Comparison of ENCODE assay signal across 8 mouse cellular contexts in genomic region chr2:118112846-118113479, GRCm38 (mm10). TPM values are rescaled to one million over a fixed set of nuclear protein-coding genes. Genes with fewer than 3 reads are reported as not detected.
A peak's percentile ranks its signal among the peaks of the same experiment; 100 is the strongest.
DNase-seq lines count a peak whose midpoint lies in the region; ATAC-seq and TF ChIP-seq lines count a peak whose summit lies in the region.

No protein-coding gene starts in this region.

- peaks cover 5% of the 10 kb centered on the region for H3K36me3 ChIP-seq in forebrain, embryonic 12.5 days (replicated peaks)
- H3K36me3 ChIP-seq in kidney, embryonic 14.5 days (ENCODE audit: control insufficient read depth, insufficient read depth, low read length) = peaks cover 15% of the 10 kb centered on the region; the same call in 1 of the 2 replicates
- H3K36me3 ChIP-seq in midbrain, embryonic 10.5 days = peaks cover 35% of the 10 kb centered on the region

- peak overlapping the region; percentile 41 for H3K4me3 ChIP-seq in bone marrow, adult 2 months (replicated peaks; ENCODE audit: control insufficient read depth, low read depth, low read length)
- peak overlapping the region; percentile 51 for H3K4me3 ChIP-seq in forebrain, embryonic 12.5 days (replicated peaks)
- peak overlapping the region; percentile 61 for H3K4me3 ChIP-seq in kidney, embryonic 14.5 days (ENCODE audit: low read length)
- peak overlapping the region; percentile 71 for H3K4me3 ChIP-seq in midbrain, embryonic 10.5 days

- H3K27me3 ChIP-seq in forebrain, embryonic 12.5 days = peaks cover 28% of the 10 kb centered on the region
- H3K27me3 ChIP-seq in kidney, embryonic 14.5 days (ENCODE audit: control insufficient read depth, insufficient read depth, low read length) = no peaks in the 10 kb centered on the region
- H3K27me3 ChIP-seq in midbrain, embryonic 10.5 days (ENCODE audit: low read depth, poor library complexity, severe bottlenecking) = peaks cover 24% of the 10 kb centered on the region

- 0 out of 2 replicates have a peak overlapping the region, but pooled peaks have one; percentile 58 for H3K9ac ChIP-seq in forebrain, embryonic 12.5 days
- no peak overlapping the region for H3K9ac ChIP-seq in kidney, embryonic 14.5 days (ENCODE audit: low read depth, low read length)

- ATAC-seq in forebrain, embryonic 12.5 days (ENCODE audit: low FRiP score) = no peak
- no peak for ATAC-seq in kidney, embryonic 14.5 days (ENCODE audit: low FRiP score, low TSS enrichment)

- TF ChIP-seq POLR2A in bone marrow, adult 2 months (IDR thresholded peaks at IDR 0.05; ENCODE audit: borderline replicate concordance, control insufficient read depth, low read depth, low read length) = no peak

- H3K9me3 ChIP-seq in forebrain, embryonic 12.5 days = no peaks in the 10 kb centered on the region
- H3K9me3 ChIP-seq in kidney, embryonic 14.5 days (ENCODE audit: control insufficient read depth, low read length) = no peaks in the 10 kb centered on the region
- H3K9me3 ChIP-seq in midbrain, embryonic 10.5 days (replicated peaks) = no peaks in the 10 kb centered on the region

- peak overlapping the region; percentile 92 for H3K4me2 ChIP-seq in forebrain, embryonic 12.5 days
- H3K4me2 ChIP-seq in kidney, embryonic 14.5 days (replicated peaks; ENCODE audit: low read depth, low read length) = peak overlapping the region; percentile 63

- WGBS in bone marrow, adult 2 months = 76% methylated on average over 21 of the region's 21 CpGs
- WGBS in forebrain, embryonic 12.5 days = 64% methylated on average over 21 of the region's 21 CpGs
- 68% methylated on average over 21 of the region's 21 CpGs for WGBS in kidney, embryonic 14.5 days
- WGBS in midbrain, embryonic 10.5 days = 60% methylated on average over 21 of the region's 21 CpGs

- peak overlapping the region; percentile 7; the same call in 1 of the 2 replicates for H3K27ac ChIP-seq in bone marrow, adult 2 months (ENCODE audit: control insufficient read depth, insufficient read depth, low read depth, low read length, poor library complexity)
- no peak overlapping the region for H3K27ac ChIP-seq in forebrain, embryonic 12.5 days
- no peak overlapping the region for H3K27ac ChIP-seq in kidney, embryonic 14.5 days (ENCODE audit: low read depth, low read length)
- no peak overlapping the region for H3K27ac ChIP-seq in midbrain, embryonic 10.5 days (replicated peaks)

- no peak for TF ChIP-seq CTCF in bone marrow, adult 2 months (IDR thresholded peaks at IDR 0.05; ENCODE audit: control insufficient read depth, insufficient read depth, low read length)

- H3K4me1 ChIP-seq in bone marrow, adult 2 months (ENCODE audit: control insufficient read depth, insufficient read depth, low read length) = peaks cover 1% of the 10 kb centered on the region; the same call in 1 of the 2 replicates
- peaks cover 25% of the 10 kb centered on the region for H3K4me1 ChIP-seq in forebrain, embryonic 12.5 days
- peaks cover 15% of the 10 kb centered on the region; the same call in 1 of the 2 replicates for H3K4me1 ChIP-seq in kidney, embryonic 14.5 days (ENCODE audit: control insufficient read depth, insufficient read depth, low read length)
- peaks cover 69% of the 10 kb centered on the region for H3K4me1 ChIP-seq in midbrain, embryonic 10.5 days

- no peak for DNase-seq in midbrain, embryonic 10.5 days (ENCODE audit: low spot score)
- DNase-seq in frontal cortex, postnatal 25 days (ENCODE audit: low spot score in 2 of 2) = no peak
- no peak for DNase-seq in layer of hippocampus, postnatal 14 days (ENCODE audit: low spot score in 2 of 2)
- DNase-seq in thymus, adult 18-20 months = no peak
- no peak for DNase-seq in layer of hippocampus, postnatal 36 days

RNA-seq across cellular contexts. Expression of gene Thbs1, which starts 1.3 kb away (rescaled TPM):
- polyA plus RNA-seq in bone marrow, adult 2 months (2011; ENCODE audit: insufficient read depth, insufficient read length, low replicate concordance, missing spikeins) = 30.3 and 66.1 TPM in 2 replicates
- 31.7 and 40.6 TPM in 2 replicates for polyA plus RNA-seq in forebrain, embryonic 12.5 days (2016; fragmentation: Nextera tagmentation; extraction: Ambion mirVana)
- polyA plus RNA-seq in kidney, embryonic 14.5 days (2014; fragmentation: Nextera tagmentation; extraction: Ambion mirVana) = 10.3 and 23.8 TPM in 2 replicates
- 25.4 and 35.4 TPM in 2 replicates for polyA plus RNA-seq in midbrain, embryonic 10.5 days (2016; fragmentation: Nextera tagmentation; extraction: Ambion mirVana)
- total RNA-seq in layer of hippocampus, postnatal 14 days (2021) = 1 to 10 TPM; 3.3 to 4.2 TPM
- 1 to 10 TPM; 1.9 to 2.7 TPM for total RNA-seq in layer of hippocampus, postnatal 36 days (2021)
